ENCODE assay signal across 24 mouse cellular contexts in the genomic region with DNA sequence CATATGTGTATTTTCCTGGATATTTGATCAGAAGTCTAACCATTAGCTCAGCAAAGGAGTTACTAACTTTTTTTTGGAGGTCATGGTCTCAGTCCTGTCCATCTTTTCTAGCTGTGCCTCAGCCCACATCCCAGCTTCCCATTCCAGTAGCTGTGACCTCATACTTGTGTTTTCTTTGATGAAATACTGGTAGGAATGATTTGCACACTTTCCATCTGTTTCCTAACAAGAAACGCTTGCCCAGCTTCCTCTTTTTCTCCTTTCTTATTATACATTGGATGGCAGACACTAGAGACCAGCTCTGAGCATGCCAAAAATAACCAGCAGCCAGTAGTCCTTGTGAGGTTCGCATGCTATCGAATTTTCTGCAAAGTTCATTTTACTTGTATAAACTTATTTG. TPM values are rescaled to one million over a fixed set of nuclear protein-coding genes. Genes with fewer than 3 reads are reported as not detected.
DNase-seq lines count a peak whose midpoint lies in the region; ATAC-seq and TF ChIP-seq lines count a peak whose summit lies in the region.
"Had no signal": no experiment of that assay in that cellular context is flagged by ENCODE, and none has a peak within 500 bp of the region (broad histone marks: within the 10 kb centered on the region; RNA-seq: fewer than 3 reads in every experiment).

No protein-coding gene starts in this region.

- TF ChIP-seq CTCF in liver, postnatal 0 days (IDR thresholded peaks at IDR 0.05; ENCODE audit: low read depth), result no peak

- WGBS in liver, postnatal 0 days (ENCODE audit: insufficient replicate concordance), result 35% methylated on average over 3 of the region's 3 CpGs

- TF ChIP-seq EP300 in liver, postnatal 0 days (IDR thresholded peaks at IDR 0.05; ENCODE audit: low read depth), result no peak

- H3K4me3 ChIP-seq in liver, postnatal 0 days (ENCODE audit: low read depth, low read length), result no peak overlapping the region
- H3K4me3 ChIP-seq: embryonic facial prominence, embryonic 15.5 days; gastrocnemius, adult 2 months; heart, adult 2 months had no signal

- H3K27me3 ChIP-seq in liver, postnatal 0 days (ENCODE audit: insufficient read depth, low read length), result no peaks in the 10 kb centered on the region
- H3K27me3 ChIP-seq: embryonic facial prominence, embryonic 15.5 days had no signal

- H3K36me3 ChIP-seq in liver, postnatal 0 days (replicated peaks; ENCODE audit: insufficient read depth, low read length), result no peaks in the 10 kb centered on the region
- H3K36me3 ChIP-seq: embryonic facial prominence, embryonic 15.5 days had no signal

- no peak for DNase-seq in liver, postnatal 0 days
- DNase-seq in liver (no peak), 416B (ENCODE audit: low read depth) (peak; percentile 73)
- no peak for DNase-seq in gastrocnemius, postnatal 10 days
- DNase-seq in cerebellum, postnatal 14 days, result no peak
- DNase-seq in adrenal gland, adult 2 months, result no peak
- DNase-seq: adrenal gland, adult 8-10 months; adrenal gland, postnatal 25 days; cerebellum, adult 18-20 months; cerebellum, adult 9-10 months; cerebellum, postnatal 25 days; forebrain, postnatal 0 days; gastrocnemius, adult 2 months; gastrocnemius, postnatal 25 days; heart, adult 2 months; heart, postnatal 36 days had no signal

- H3K9ac ChIP-seq in liver, postnatal 0 days (replicated peaks), result no peak overlapping the region
- H3K9ac ChIP-seq: embryonic facial prominence, embryonic 15.5 days; forebrain, postnatal 0 days; hindbrain, embryonic 14.5 days had no signal

- no peaks in the 10 kb centered on the region for H3K4me1 ChIP-seq in liver, postnatal 0 days (ENCODE audit: insufficient read depth)
- H3K4me1 ChIP-seq: embryonic facial prominence, embryonic 15.5 days had no signal

- H3K4me2 ChIP-seq in liver, postnatal 0 days (ENCODE audit: low read depth, low read length), result no peak overlapping the region
- H3K4me2 ChIP-seq: embryonic facial prominence, embryonic 15.5 days; heart, embryonic 11.5 days; hindbrain, embryonic 14.5 days had no signal

- no peaks in the 10 kb centered on the region for H3K9me3 ChIP-seq in liver, postnatal 0 days (ENCODE audit: low read length)
- H3K9me3 ChIP-seq: embryonic facial prominence, embryonic 15.5 days had no signal

- ATAC-seq in liver, postnatal 0 days, result peak; percentile 17; the same call in 1 of the 2 replicates
- peak; percentile 95 for ATAC-seq in common myeloid progenitor, adult 5-6 weeks (replicated peaks; ENCODE audit: low read depth, poor library complexity, severe bottlenecking)
- peak; percentile 90 for ATAC-seq in megakaryocyte, adult 5-6 weeks (ENCODE audit: poor library complexity, severe bottlenecking)
- ATAC-seq: CD4-positive, CD25-positive, alpha-beta regulatory T cell, adult 4 months; forebrain, embryonic 14.5 days; forebrain, postnatal 0 days; intestine, postnatal 0 days had no signal

- no peak overlapping the region for H3K27ac ChIP-seq in liver, postnatal 0 days (ENCODE audit: low read depth)
- H3K27ac ChIP-seq: embryonic facial prominence, embryonic 15.5 days; gastrocnemius, adult 2 months; heart, adult 2 months; hindbrain, embryonic 14.5 days had no signal

RNA-seq across cellular contexts. Expression of a gene that starts 4.0 kb away (rescaled TPM):
- polyA plus RNA-seq in liver, postnatal 0 days (2015; fragmentation: Nextera tagmentation; extraction: Ambion mirVana), result 0.25 and 0.32 TPM in 2 replicates
- 0.59 TPM in 1 of 2 replicates, not detected in the other for total RNA-seq in common myeloid progenitor, adult 5-6 weeks (2017)
- total RNA-seq in megakaryocyte, adult 5-6 weeks (2015), result 0.78 and 0.98 TPM in 2 replicates
- total RNA-seq in megakaryocyte, adult 5-6 weeks (2017), result not detected in 2 replicates
- total RNA-seq in gastrocnemius, postnatal 10 days (2021), result 1 to 10 TPM in 1 of 2 experiments, under 1 TPM in 1; 0.97 to 1.3 TPM
- total RNA-seq in adrenal gland, adult 2 months (2021), result 10 to 100 TPM in 1 of 2 experiments, 1 to 10 TPM in 1; 5.5 to 10.4 TPM
- 0.11 and 0.62 TPM in 2 replicates for polyA plus RNA-seq in adrenal gland, adult 2 months (2012; rRNA removed)

Comparison
In these comparisons a context has a peak if more than half of its experiments do, and no peak if none do; other contexts are left out.
1. ATAC-seq: peak in every context shown above with its lines; median percentile 95 in common myeloid progenitor, adult 5-6 weeks; 90 in megakaryocyte, adult 5-6 weeks; 17 in liver, postnatal 0 days.